Mouse (Mus musculus) CD8-positive naive resting alpha-beta T cell, adult 57 days (primary cell): ENCODE data around the gene Cacng6. TPM values are rescaled to one million over a fixed set of nuclear protein-coding genes. Genes with fewer than 3 reads are reported as not detected.

Source experiments
- total RNA-seq: library from RNA; stranded (reverse); gene quantifications from one replicate; pipeline ENCODE4 v1.2.4, GENCODE M21; 2023

Gene Cacng6
- total RNA-seq = not detected

GRCm38 (mm10) chr7:3423895-3424294 is at the start of gene Cacng6:
Gene Cacng6, plus strand, starts transcription at chr7:3424195.

GRCm38 (mm10) chr7:3390413-3391080 is 33.4 kb upstream of the Cacng6 start, which contains the start of gene Cacng8:
Gene Cacng8, plus strand, starts transcription at chr7:3390683.

Other genes starting within 250 kb of the Cacng6 start
- gene Nlrp12, start 174.5 kb upstream of the Cacng6 start, total RNA-seq = not detected
- gene Myadm, start 135.1 kb upstream of the Cacng6 start, total RNA-seq = 9.8 TPM
- gene Prkcg, start 135.0 kb upstream of the Cacng6 start, total RNA-seq = 0.92 TPM
- gene Cacng7, start 91.2 kb upstream of the Cacng6 start, total RNA-seq = not detected
- 0.28 TPM for gene Cacng8, start 33.5 kb upstream of the Cacng6 start, total RNA-seq
- not detected for gene Tarm1, start 78.4 kb downstream of the Cacng6 start, total RNA-seq
- not detected for gene Oscar, start 192.0 kb downstream of the Cacng6 start, total RNA-seq
- gene Ndufa3, start 193.2 kb downstream of the Cacng6 start, total RNA-seq = 342 TPM
- gene Tfpt, start 205.7 kb downstream of the Cacng6 start, total RNA-seq = 26.4 TPM
- 65.7 TPM for gene Prpf31, start 205.8 kb downstream of the Cacng6 start, total RNA-seq
- gene Cnot3, start 221.1 kb downstream of the Cacng6 start, total RNA-seq = 113 TPM
- gene Leng1, start 241.6 kb downstream of the Cacng6 start, total RNA-seq = 11.7 TPM